Mouse (Mus musculus): Measurements from ENCODE around the gene Th.

Th gene

GRCm38 (mm10) chr7:142901774-142902173, 29.2 kb downstream of the Th start:
- DNase-seq (ENCODE audit: low spot score): no peak

GRCm38 (mm10) chr7:142899872-142900271, 31.1 kb downstream of the Th start:
- DNase-seq (ENCODE audit: low spot score): no peak

GRCm38 (mm10) chr7:142897471-142897870, 33.5 kb downstream of the Th start:
- no peak for DNase-seq (ENCODE audit: low spot score)

DNA sequence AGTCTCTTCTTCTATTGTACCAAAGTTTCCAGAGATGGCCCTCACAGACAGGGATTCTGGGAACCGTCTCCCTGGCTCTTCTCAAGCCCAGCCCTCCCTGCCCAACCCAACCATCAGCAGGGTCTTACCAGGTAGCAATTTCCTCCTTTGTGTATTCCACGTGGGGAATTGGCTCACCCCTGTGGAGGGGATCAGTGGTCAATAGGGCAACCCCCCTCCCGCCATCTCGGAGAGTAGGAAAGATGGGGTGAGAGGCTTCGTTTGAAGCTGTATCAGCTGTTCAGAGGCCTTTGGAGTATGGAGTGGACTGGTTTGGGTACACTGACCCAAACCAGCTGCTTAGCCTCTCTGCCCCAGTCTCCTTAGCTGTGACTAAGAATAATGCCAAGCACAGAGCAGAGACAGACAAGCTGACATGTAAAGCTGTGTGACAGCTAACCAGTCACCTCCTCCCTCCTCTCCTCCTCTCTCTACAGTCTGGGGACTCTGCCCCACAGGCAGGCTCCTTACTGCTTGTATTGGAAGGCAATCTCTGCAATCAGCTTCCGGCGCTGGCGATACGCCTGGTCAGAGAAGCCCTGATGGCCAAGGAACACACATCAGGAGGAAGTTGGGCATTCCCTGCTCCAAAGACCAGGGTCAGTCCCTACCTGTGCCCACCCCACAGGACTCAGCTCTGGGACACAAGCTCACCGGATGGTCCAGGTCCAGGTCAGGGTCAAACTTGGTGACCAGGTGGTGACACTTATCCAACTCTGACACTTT, 34.8 kb downstream of the Th start:
- no peak for DNase-seq (ENCODE audit: low spot score)

DNA sequence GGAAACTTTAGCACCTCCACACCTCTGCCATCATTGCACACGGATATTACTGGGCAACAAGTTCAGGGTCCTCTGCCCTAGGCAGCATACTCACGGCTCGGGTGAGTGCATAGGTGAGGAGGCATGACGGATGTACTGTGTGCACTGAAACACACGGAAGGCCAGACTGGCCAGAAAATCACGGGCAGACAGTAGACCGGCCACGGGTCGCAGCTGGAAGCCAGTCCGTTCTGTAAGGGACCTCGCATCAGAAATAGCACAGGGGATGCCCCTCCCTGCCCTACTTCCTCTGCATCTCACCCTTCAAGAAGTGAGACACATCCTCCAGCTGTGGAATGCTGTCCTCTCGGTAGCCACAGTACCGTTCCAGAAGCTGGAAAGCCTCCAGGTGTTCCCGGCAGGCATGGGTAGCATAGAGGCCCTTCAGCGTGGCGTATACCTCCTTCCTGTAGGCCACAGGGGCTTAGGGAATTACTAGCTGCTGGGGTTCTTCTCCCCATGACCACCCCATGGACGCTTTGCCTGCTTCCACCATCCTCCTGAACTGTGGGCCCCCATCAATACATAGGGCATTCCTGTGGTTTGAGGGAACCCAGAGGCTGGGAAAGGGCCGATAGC, 35.6 kb downstream of the Th start:
- no peak for DNase-seq (ENCODE audit: low spot score)

- DNase-seq (ENCODE audit: low spot score): peak; percentile 79
Measured at GRCm38 (mm10) chr7:142894669-142895068, 36.3 kb downstream of the Th start.

- DNase-seq (ENCODE audit: low spot score): no peak
Measured at GRCm38 (mm10) chr7:142893721-142894639, 36.9 kb downstream of the Th start.

GRCm38 (mm10) chr7:142893296-142893695, 37.6 kb downstream of the Th start:
- DNase-seq (ENCODE audit: low spot score): no peak

GRCm38 (mm10) chr7:142869419-142870163, 61.3 kb downstream of the Th start:
- no peak for DNase-seq (ENCODE audit: low spot score)

DNA sequence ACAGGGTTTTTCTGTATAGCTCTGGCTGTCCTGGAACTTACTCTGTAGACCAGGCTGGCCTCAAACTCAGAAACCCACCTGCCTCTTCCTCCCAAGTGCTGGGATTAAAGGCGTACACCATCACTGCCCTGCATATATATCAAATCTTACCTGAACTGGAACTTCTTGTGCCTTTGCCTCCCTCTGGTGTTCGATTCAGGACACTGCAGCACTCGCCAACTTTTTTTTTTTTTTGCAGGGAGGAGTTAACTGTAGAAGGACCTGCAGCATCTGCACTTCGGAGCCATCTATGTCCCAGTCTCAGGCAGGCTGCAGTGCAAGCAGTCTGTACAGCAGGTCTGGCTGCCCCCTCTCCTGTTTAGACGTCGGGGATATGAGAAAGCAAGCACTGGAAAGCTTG, 80.2 kb downstream of the Th start:
- DNase-seq (ENCODE audit: low spot score): no peak
